Mouse (Mus musculus) cerebellum, adult 2 months (tissue): ENCODE results near the gene Ilkap. TPM values are rescaled to one million over a fixed set of nuclear protein-coding genes. Genes with fewer than 3 reads are reported as not detected.

ENCODE experiments used
- DNase-seq, 2 experiments: peaks; one replicate each; pipeline ENCODE4 v3.0.0; 2021
- H3K27ac ChIP-seq: fragments of 200-500 bp; 2 replicates; pipeline ENCODE4 v1.5.1; 2012; ENCODE audit warnings: low read length, control low read depth, inconsistent platforms; ENCODE audit not compliant: insufficient read depth
- H3K27me3 ChIP-seq: fragments of 200-500 bp; 2 replicates; pipeline ENCODE4 v1.6.1; 2012; ENCODE audit warnings: inconsistent platforms, mild to moderate bottlenecking, low read length, moderate library complexity; ENCODE audit not compliant: control insufficient read depth, insufficient read depth
- H3K4me1 ChIP-seq: fragments of 200-500 bp; 2 replicates; pipeline ENCODE4 v1.6.1; 2011; ENCODE audit warnings: low read length; ENCODE audit not compliant: control insufficient read depth, insufficient read depth
- H3K4me3 ChIP-seq: fragments of 200-500 bp; replicated peaks from 2 replicates; pipeline ENCODE3; 2011; ENCODE audit warnings: mild to moderate bottlenecking, low read depth, low read length, control low read depth; ENCODE audit not compliant: insufficient read depth
- CTCF ChIP-seq: fragments of 200-500 bp; IDR thresholded peaks from 2 replicates; pipeline ENCODE4 v1.5.1; 2011; ENCODE audit warnings: low read depth, mild to moderate bottlenecking, control low read depth, low read length, moderate library complexity, borderline replicate concordance; ENCODE audit not compliant: insufficient read depth
- POLR2A ChIP-seq: fragments of 200-500 bp; IDR thresholded peaks from 2 replicates; pipeline ENCODE4 v1.6.1; 2011; ENCODE audit warnings: low read length, control low read depth, borderline replicate concordance; ENCODE audit not compliant: insufficient read depth
- WGBS: fragments of 180-500 bp; shearing (Covaris S2); methylation state at CpG from one replicate; pipeline ENCODE4 v1.1.7; 2018; 5-methylcytosine and 5-hydroxymethylcytosine counted together
- polyA plus RNA-seq: library from polyadenylated mRNA; depleted of rRNA; stranded (reverse); fragments of >200 nt; gene quantifications from 2 replicates; pipeline ENCODE4 v1.2.3, GENCODE M21; 2012

Ilkap gene
- polyA plus RNA-seq, 1 experiment = 103 TPM

- WGBS = under 1% methylated on average over 14 of the region's 14 CpGs
- Histone ChIP-seq H3K4me1 (peaks cover 13% of the 10 kb centered on the region; the same call in 1 of the 2 replicates), H3K27me3 (no peaks in the 10 kb centered on the region)
Observed at GRCm38 (mm10) chr1:91413536-91413897, 14.9 kb upstream of the Ilkap start.

GRCm38 (mm10) chr1:91413030-91413506 lies 14.5 kb upstream of the Ilkap start:
- peak overlapping the region; percentile 80 for H3K4me3 ChIP-seq
- WGBS = 2% methylated on average over 34 of the region's 34 CpGs
- TF ChIP-seq CTCF = no peak
- TF ChIP-seq POLR2A = peak; percentile 55; the same call in 1 of the 2 replicates
- DNase-seq = peak; percentile 91 to 95
- peaks cover 13% of the 10 kb centered on the region; the same call in 1 of the 2 replicates for H3K4me1 ChIP-seq
- H3K27ac ChIP-seq = peak overlapping the region; percentile 55
- H3K27me3 ChIP-seq = no peaks in the 10 kb centered on the region

More at GRCm38 (mm10) chr1:91413536-91413897, 14.9 kb upstream of the Ilkap start:
- Histone ChIP-seq H3K27ac (peak overlapping the region; percentile 55), H3K4me3 (peak overlapping the region; percentile 80)
- TF ChIP-seq POLR2A (no peak), CTCF (no peak)
- no peak for DNase-seq

GRCm38 (mm10) chr1:91412286-91413029 lies 13.8 kb upstream of the Ilkap start:
- Histone ChIP-seq H3K4me1 (peaks cover 13% of the 10 kb centered on the region; the same call in 1 of the 2 replicates), H3K27me3 (no peaks in the 10 kb centered on the region), H3K4me3 (peak overlapping the region; percentile 80), H3K27ac (no peak overlapping the region)
- DNase-seq = peak in 1 of 2 experiments; percentile 42
- no peak for TF ChIP-seq CTCF
- TF ChIP-seq POLR2A = no peak
- WGBS = 7% methylated on average over 65 of the region's 65 CpGs

GRCm38 (mm10) chr1:91411631-91412285 lies 13.1 kb upstream of the Ilkap start:
- no peak for DNase-seq
- H3K4me3 ChIP-seq = no peak overlapping the region
- H3K27ac ChIP-seq = no peak overlapping the region
- no peaks in the 10 kb centered on the region for H3K27me3 ChIP-seq
- WGBS = 58% methylated on average over 8 of the region's 8 CpGs
- H3K4me1 ChIP-seq = peaks cover 13% of the 10 kb centered on the region; the same call in 1 of the 2 replicates
- TF ChIP-seq POLR2A = no peak
- TF ChIP-seq CTCF = no peak

- Histone ChIP-seq H3K4me3 (no peak overlapping the region), H3K27me3 (no peaks in the 10 kb centered on the region), H3K27ac (no peak overlapping the region), H3K4me1 (peaks cover 10% of the 10 kb centered on the region)
- 72% methylated on average over 4 of the region's 4 CpGs for WGBS
- TF ChIP-seq CTCF (no peak), POLR2A (no peak)
- DNase-seq = no peak
Observed at GRCm38 (mm10) chr1:91407819-91408218, 9.2 kb upstream of the Ilkap start.

GRCm38 (mm10) chr1:91405406-91406169 lies 7.0 kb upstream of the Ilkap start:
- peak; percentile 88 for DNase-seq
- H3K27ac ChIP-seq = peak overlapping the region; percentile 20
- 9% methylated on average over 23 of the region's 23 CpGs for WGBS
- no peaks in the 10 kb centered on the region for H3K27me3 ChIP-seq
- peak overlapping the region; percentile 48 for H3K4me3 ChIP-seq
- TF ChIP-seq POLR2A (peak; percentile 74), CTCF (no peak)
- H3K4me1 ChIP-seq = peaks cover 7% of the 10 kb centered on the region

- TF ChIP-seq POLR2A = no peak
- TF ChIP-seq CTCF = no peak
- Histone ChIP-seq H3K4me1 (peaks cover 7% of the 10 kb centered on the region), H3K4me3 (peak overlapping the region; percentile 48), H3K27ac (no peak overlapping the region), H3K27me3 (no peaks in the 10 kb centered on the region)
- no peak for DNase-seq
- 32% methylated on average over 1 of the region's 1 CpGs for WGBS
Observed at GRCm38 (mm10) chr1:91404976-91405375, 6.4 kb upstream of the Ilkap start.
